Mouse (Mus musculus) cortical plate, adult 2 months (tissue): ENCODE measurements at regions not wholly inside any gene's neighbourhood (a gene's known extent, or its start where the extent isn't known, plus 50 kb on each side); places are given as distances from the start of the nearest gene placed in this dataset.

Source experiments
- H3K27ac ChIP-seq: fragments of 200-500 bp; 2 replicates; pipeline ENCODE4 v1.5.1; 2012; ENCODE audit warnings: low read length, control low read depth, inconsistent platforms; ENCODE audit not compliant: insufficient read depth
- H3K4me1 ChIP-seq: fragments of 200-500 bp; 2 replicates; pipeline ENCODE4 v1.6.1; 2011; ENCODE audit warnings: low read length; ENCODE audit not compliant: control insufficient read depth, insufficient read depth
- H3K4me3 ChIP-seq: fragments of 200-500 bp; 2 replicates; pipeline ENCODE4 v1.5.1; 2011; ENCODE audit warnings: mild to moderate bottlenecking, low read length, control low read depth; ENCODE audit not compliant: insufficient read depth
- CTCF ChIP-seq: fragments of 200-500 bp; IDR thresholded peaks from 2 replicates; pipeline ENCODE4 v1.5.1; 2011; ENCODE audit warnings: mild to moderate bottlenecking, control low read depth, low read length; ENCODE audit not compliant: insufficient read depth; ENCODE audit errors: extremely low read depth
- POLR2A ChIP-seq: fragments of 200-500 bp; IDR thresholded peaks from 2 replicates; pipeline ENCODE4 v1.6.1; 2011; ENCODE audit warnings: mild to moderate bottlenecking, low read length, control low read depth; ENCODE audit not compliant: insufficient read depth; ENCODE audit errors: extremely low read depth

DNA sequence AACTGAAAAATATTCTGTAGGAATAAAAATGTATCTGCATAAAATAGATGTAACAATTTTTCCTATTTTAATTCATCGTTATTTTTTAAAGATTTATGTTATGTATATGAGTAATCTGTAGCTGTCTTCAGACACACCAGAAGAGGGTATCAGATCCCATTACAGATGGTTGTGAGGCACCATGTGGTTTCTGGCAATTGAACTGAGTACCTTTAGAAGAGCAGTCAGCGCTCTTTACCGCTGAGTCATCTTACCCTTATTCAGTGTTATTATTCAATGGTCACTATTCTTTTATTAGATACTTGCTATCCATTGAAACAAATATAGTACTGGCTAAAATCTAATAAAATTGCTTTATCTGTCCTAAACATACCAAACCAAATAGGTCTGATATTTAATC is 820.7 kb upstream of the Nrxn1 start:
- Histone ChIP-seq H3K4me1 (no peaks in the 10 kb centered on the region), H3K4me3 (no peak overlapping the region), H3K27ac (no peak overlapping the region)
- TF ChIP-seq CTCF (no peak), POLR2A (no peak)

DNA sequence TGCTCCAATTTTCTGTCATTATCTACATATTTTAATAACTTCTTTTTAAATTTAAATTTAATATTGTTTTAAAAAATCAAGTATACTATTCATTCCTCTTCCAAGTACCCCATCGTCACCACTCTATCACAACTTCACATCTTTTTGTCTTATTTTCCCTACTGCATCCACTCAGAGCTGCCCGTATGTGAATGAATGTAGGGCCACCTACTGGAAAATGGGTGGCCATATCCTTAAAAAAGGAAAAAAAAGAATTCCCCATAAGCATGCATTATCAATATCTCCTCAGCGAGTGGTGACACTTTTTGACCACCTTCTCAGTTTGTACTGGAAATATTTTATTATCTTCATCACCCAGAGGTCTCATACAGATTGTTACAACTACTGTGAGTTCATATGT is 810.2 kb upstream of the Nrxn1 start:
- H3K27ac ChIP-seq = no peak overlapping the region
- H3K4me1 ChIP-seq = no peaks in the 10 kb centered on the region
- TF ChIP-seq CTCF (0 out of 2 replicates have a peak, but pooled peaks have one; percentile 13), POLR2A (no peak)
- H3K4me3 ChIP-seq = no peak overlapping the region

DNA sequence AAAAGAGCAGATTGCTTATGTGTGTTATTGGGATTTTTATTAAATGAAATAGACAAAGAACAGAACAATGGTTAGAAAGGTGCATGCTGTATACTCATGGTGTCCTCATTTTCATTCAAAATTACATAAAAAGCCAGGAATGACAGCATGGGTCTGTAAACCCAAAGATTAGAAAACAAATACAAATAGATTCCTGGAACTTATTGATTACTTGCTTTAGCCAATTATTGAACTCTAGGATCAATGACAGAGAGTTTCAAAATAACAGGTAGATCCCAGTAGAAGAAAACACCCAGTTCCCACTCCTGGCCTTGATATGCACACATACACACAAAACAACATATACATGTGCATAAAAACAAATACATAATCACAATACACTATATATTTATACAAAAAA is 782.4 kb upstream of the Nrxn1 start:
- H3K4me3 ChIP-seq = no peak overlapping the region
- H3K27ac ChIP-seq = no peak overlapping the region
- TF ChIP-seq POLR2A (no peak), CTCF (no peak)
- H3K4me1 ChIP-seq = no peaks in the 10 kb centered on the region

DNA sequence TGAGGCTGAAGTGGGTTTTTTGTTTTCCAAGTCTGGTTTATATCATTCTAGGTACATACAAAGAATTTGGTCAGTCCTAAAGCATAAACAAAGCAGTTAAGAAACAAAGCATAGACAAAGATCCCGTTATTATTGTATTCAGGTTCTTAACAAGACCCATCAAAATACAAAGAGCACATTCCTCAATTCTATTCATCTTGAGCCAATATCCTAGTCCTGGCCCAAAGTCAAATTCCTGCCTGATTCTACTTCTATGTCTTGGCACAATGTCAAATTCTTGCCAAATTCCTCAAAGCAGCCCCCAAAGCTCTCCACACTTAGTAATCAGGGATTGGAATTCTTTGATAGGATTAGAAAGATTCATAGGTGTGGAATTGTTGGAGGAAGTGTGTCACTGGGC is 769.3 kb upstream of the Nrxn1 start:
- Histone ChIP-seq H3K27ac (no peak overlapping the region), H3K4me1 (no peaks in the 10 kb centered on the region), H3K4me3 (no peak overlapping the region)
- TF ChIP-seq POLR2A (no peak), CTCF (no peak)
